Mouse (Mus musculus): ENCODE measurements around the gene Ctsa.

DNA sequence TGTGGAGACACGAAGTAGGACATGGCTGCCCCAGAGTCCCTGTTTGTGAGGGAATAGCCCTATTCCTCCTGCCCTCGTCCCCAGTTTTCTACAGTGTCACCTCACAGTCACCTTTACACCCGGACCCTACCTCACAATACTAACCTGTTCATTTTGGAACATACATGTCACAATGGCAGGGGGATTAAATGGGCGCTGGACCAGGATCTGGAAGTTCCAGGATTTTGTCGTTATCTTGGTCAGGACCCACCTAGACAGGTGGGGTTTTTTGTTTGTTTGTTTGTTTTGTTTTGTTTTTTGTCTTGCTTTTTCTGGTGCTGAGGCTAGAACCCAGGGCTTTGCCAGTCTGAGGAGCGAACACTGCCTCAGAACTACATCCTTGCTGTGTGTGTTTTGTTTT lies 4.2 kb upstream of the Ctsa start, which contains the start of gene Spata25:
- no peak for TF ChIP-seq CTCF (IDR thresholded peaks at IDR 0.05; ENCODE audit: borderline replicate concordance, insufficient read depth, low read length)
- TF ChIP-seq POLR2A (IDR thresholded peaks at IDR 0.05; ENCODE audit: low read depth, low read length), result no peak
